Mouse (Mus musculus): ENCODE data around the gene Obscn. TPM values are rescaled to one million over a fixed set of nuclear protein-coding genes. Genes with fewer than 3 reads are reported as not detected.

The Obscn gene
- total and polyA plus RNA-seq, 3 experiments: 0.08 to 0.54 TPM; not detected in 1

- Histone ChIP-seq H3K9me3 (replicated peaks; ENCODE audit: insufficient read depth, low read length) (no peaks in the 10 kb centered on the region), H3K27ac (ENCODE audit: control insufficient read depth, low read depth, low read length) (no peak overlapping the region), H3K36me3 (ENCODE audit: control insufficient read depth in 1 of 2, insufficient read depth in 2 of 2, low read length in 2 of 2) (no peaks in the 10 kb centered on the region), H3K27me3 (ENCODE audit: control insufficient read depth in 1 of 2, insufficient read depth in 2 of 2, low read length in 2 of 2) (peaks cover 3 to 5% of the 10 kb centered on the region in 2 experiments), H3K9ac (ENCODE audit: control insufficient read depth, low read depth, low read length, poor library complexity, severe bottlenecking) (no peak overlapping the region), H3K4me1 (ENCODE audit: control insufficient read depth in 1 of 2, insufficient read depth in 2 of 2, low read length in 2 of 2) (no peaks in the 10 kb centered on the region), H3K4me3 (ENCODE audit: control insufficient read depth in 1 of 2, insufficient read depth in 1 of 2, low read depth in 2 of 2, low read length in 2 of 2) (no peak overlapping the region), H3K79me2 (ENCODE audit: control insufficient read depth, insufficient read depth, low read length, poor library complexity) (no peaks in the 10 kb centered on the region)
- TF ChIP-seq TBP (IDR thresholded peaks at IDR 0.05; ENCODE audit: low read depth, low read length): no peak
- no peak for TF ChIP-seq BHLHE40 (IDR thresholded peaks at IDR 0.05; ENCODE audit: borderline replicate concordance, low read depth, low read length)
- no peak for TF ChIP-seq ZKSCAN1 (IDR thresholded peaks at IDR 0.05; ENCODE audit: low read depth, low read length)
- no peak for TF ChIP-seq TCF12 (IDR thresholded peaks at IDR 0.05; ENCODE audit: low read depth, low read length)
- TF ChIP-seq RCOR1 (IDR thresholded peaks at IDR 0.05; ENCODE audit: low read depth, low read length): no peak
- TF ChIP-seq MAZ (IDR thresholded peaks at IDR 0.05; ENCODE audit: low read depth, low read length): no peak
- no peak for TF ChIP-seq RAD21 (IDR thresholded peaks at IDR 0.05; ENCODE audit: low read depth, low read length)
- TF ChIP-seq ETS1 (IDR thresholded peaks at IDR 0.05; ENCODE audit: low read depth, low read length): no peak
- TF ChIP-seq ELF1 (IDR thresholded peaks at IDR 0.05; ENCODE audit: low read depth, low read length): no peak
- TF ChIP-seq TAL1 (IDR thresholded peaks at IDR 0.05; ENCODE audit: low read length): no peak
- no peak for TF ChIP-seq POLR2AphosphoS2 (IDR thresholded peaks at IDR 0.05; ENCODE audit: low read length)
- TF ChIP-seq MAFK (IDR thresholded peaks at IDR 0.05; ENCODE audit: borderline replicate concordance, low read depth, low read length): no peak
- no peak for TF ChIP-seq GATA1 (IDR thresholded peaks at IDR 0.05; ENCODE audit: low read depth, low read length)
- no peak for TF ChIP-seq EP300 (IDR thresholded peaks at IDR 0.05; ENCODE audit: low read depth in 1 of 2, low read length in 2 of 2)
- TF ChIP-seq CHD2 (IDR thresholded peaks at IDR 0.05; ENCODE audit: low read length): no peak
- no peak for TF ChIP-seq ZMIZ1 (IDR thresholded peaks at IDR 0.05; ENCODE audit: low read depth, low read length)
- DNase-seq (ENCODE audit: low read depth, low spot score): peak; percentile 35
Measured at GRCm38 (mm10) chr11:59141772-59142370, 5.7 kb upstream of the Obscn start.

DNA sequence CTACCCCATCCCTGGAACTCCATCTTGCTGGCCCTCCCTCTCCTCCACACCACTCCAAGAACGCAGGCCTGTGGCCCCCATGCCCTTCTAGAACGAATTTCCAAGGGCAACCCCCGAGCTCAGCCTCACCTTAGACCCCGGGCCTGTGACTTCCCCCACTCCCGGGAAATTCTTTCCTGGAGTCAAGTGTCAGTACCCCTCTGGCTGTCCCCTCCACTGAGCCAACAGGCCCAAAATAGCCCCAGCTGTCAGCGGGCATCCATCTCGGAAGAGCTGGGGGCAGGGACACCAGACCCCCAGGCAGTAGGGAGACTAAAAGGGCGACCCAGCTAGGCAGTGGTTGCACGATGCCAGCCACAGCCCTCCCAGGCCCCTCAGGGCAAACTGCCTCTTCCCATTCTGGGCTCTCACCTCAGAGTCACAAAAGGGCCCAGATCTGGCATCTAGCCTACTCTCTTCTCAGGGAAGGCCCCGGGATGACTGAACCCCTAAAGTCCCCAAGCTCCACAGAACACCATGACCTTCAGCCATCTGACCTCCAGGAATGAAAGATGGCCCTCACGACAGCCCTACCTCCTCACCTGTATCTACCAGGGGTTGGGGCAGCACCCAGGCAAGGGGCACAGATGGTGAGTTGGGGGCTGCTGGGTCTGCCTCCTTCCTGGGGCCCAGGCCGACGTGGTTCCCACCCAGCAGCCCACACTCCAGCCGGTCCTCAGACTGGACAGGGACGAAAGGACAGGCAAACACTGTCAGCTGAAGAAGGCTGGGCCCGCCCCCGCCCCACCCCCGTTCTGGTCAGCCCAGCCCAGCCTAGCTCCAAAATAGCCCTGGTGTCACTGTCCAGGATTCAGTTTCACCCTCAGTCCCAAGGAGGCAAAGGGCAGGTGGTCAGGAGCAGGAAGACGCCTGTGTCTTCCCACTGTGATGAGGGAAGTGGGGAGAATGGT is 2.6 kb upstream of the Obscn start:
- Histone ChIP-seq H3K27ac (ENCODE audit: control insufficient read depth, low read depth, low read length) (no peak overlapping the region), H3K9me3 (replicated peaks; ENCODE audit: insufficient read depth, low read length) (no peaks in the 10 kb centered on the region), H3K9ac (ENCODE audit: control insufficient read depth, low read depth, low read length, poor library complexity, severe bottlenecking) (no peak overlapping the region), H3K36me3 (ENCODE audit: control insufficient read depth in 1 of 2, insufficient read depth in 2 of 2, low read length in 2 of 2) (no peaks in the 10 kb centered on the region), H3K4me1 (ENCODE audit: control insufficient read depth in 1 of 2, insufficient read depth in 2 of 2, low read length in 2 of 2) (no peaks in the 10 kb centered on the region), H3K27me3 (ENCODE audit: control insufficient read depth in 1 of 2, insufficient read depth in 2 of 2, low read length in 2 of 2) (no peaks in the 10 kb centered on the region; a peak in 1 of 4 replicates), H3K4me3 (ENCODE audit: control insufficient read depth in 1 of 2, insufficient read depth in 1 of 2, low read depth in 2 of 2, low read length in 2 of 2) (no peak overlapping the region), H3K79me2 (ENCODE audit: control insufficient read depth, insufficient read depth, low read length, poor library complexity) (no peaks in the 10 kb centered on the region)
- TF ChIP-seq TBP (IDR thresholded peaks at IDR 0.05; ENCODE audit: low read depth, low read length) (no peak), SMC3 (IDR thresholded peaks at IDR 0.05; ENCODE audit: low read depth, low read length) (no peak), MEF2A (IDR thresholded peaks at IDR 0.05; ENCODE audit: extremely low read depth, insufficient replicate concordance, low read depth, low read length, poor library complexity, severe bottlenecking) (no peak), KAT2A (conservative IDR thresholded peaks at IDR 0.05; ENCODE audit: low read depth, low read length) (no peak), RCOR1 (IDR thresholded peaks at IDR 0.05; ENCODE audit: low read depth, low read length) (no peak), MAZ (IDR thresholded peaks at IDR 0.05; ENCODE audit: low read depth, low read length) (no peak), MYB (IDR thresholded peaks at IDR 0.05; ENCODE audit: low read depth, low read length) (no peak), CTCF (IDR thresholded peaks at IDR 0.05 in 2 of 3, conservative IDR thresholded peaks at IDR 0.05 in 1 of 3; ENCODE audit: control insufficient read depth in 1 of 3, insufficient read depth in 1 of 3, low read depth in 2 of 3, low read length in 3 of 3, poor library complexity in 1 of 3, severe bottlenecking in 1 of 3) (no peak), POLR2AphosphoS2 (IDR thresholded peaks at IDR 0.05; ENCODE audit: low read length) (no peak), GATA1 (IDR thresholded peaks at IDR 0.05; ENCODE audit: low read depth, low read length) (no peak), ZNF384 (IDR thresholded peaks at IDR 0.05; ENCODE audit: low read depth, low read length) (no peak), POLR2AphosphoS5 (IDR thresholded peaks at IDR 0.05; ENCODE audit: borderline replicate concordance, low read depth, low read length) (no peak), ELF1 (IDR thresholded peaks at IDR 0.05; ENCODE audit: low read depth, low read length) (no peak), HCFC1 (IDR thresholded peaks at IDR 0.05; ENCODE audit: low read depth, low read length) (no peak), ETS1 (IDR thresholded peaks at IDR 0.05; ENCODE audit: low read depth, low read length) (no peak), MAFK (IDR thresholded peaks at IDR 0.05; ENCODE audit: borderline replicate concordance, low read depth, low read length) (no peak), JUND (IDR thresholded peaks at IDR 0.05; ENCODE audit: low read depth, low read length) (no peak), GABPA (IDR thresholded peaks at IDR 0.05; ENCODE audit: low read depth, low read length) (no peak), EP300 (IDR thresholded peaks at IDR 0.05; ENCODE audit: low read depth in 1 of 2, low read length in 2 of 2) (no peak)
- no peak for DNase-seq (ENCODE audit: low read depth, low spot score)

Data from MEL (cell line).